Mouse (Mus musculus) C2C12 (cell line): ENCODE data around the gene Mrps18a. TPM values are rescaled to one million over a fixed set of nuclear protein-coding genes. Genes with fewer than 3 reads are reported as not detected.

Source experiments
- H3K27me3 ChIP-seq: one replicate; pipeline ENCODE4 v1.6.1; 2011; ENCODE audit not compliant: control insufficient read depth, insufficient read depth, insufficient read length
- H3K36me3 ChIP-seq: one replicate; pipeline ENCODE4 v1.6.1; 2011; ENCODE audit not compliant: control insufficient read depth, insufficient read depth
- H3K4me3 ChIP-seq: one replicate; pipeline ENCODE4 v1.5.1; 2011; ENCODE audit warnings: mild to moderate bottlenecking, control low read depth; ENCODE audit not compliant: poor library complexity, insufficient read depth, severe bottlenecking
- H3K79me2 ChIP-seq: one replicate; pipeline ENCODE4 v1.6.1; 2011; ENCODE audit not compliant: control insufficient read depth, insufficient read depth
- H3K79me3 ChIP-seq: one replicate; pipeline ENCODE4 v1.6.1; 2011; ENCODE audit warnings: low read depth, control low read depth
- H3ac ChIP-seq: one replicate; pipeline ENCODE3; 2011; ENCODE audit warnings: low read depth; ENCODE audit not compliant: control insufficient read depth, insufficient read length
- CEBPB ChIP-seq: IDR thresholded peaks from one replicate; pipeline ENCODE4 v1.6.1; 2011; ENCODE audit warnings: low read depth, mild to moderate bottlenecking, control low read depth, moderate library complexity
- CTCF ChIP-seq: IDR thresholded peaks from one replicate; pipeline ENCODE4 v1.5.1; 2011; ENCODE audit not compliant: control insufficient read depth, insufficient read depth, insufficient read length
- FOSL1 ChIP-seq: IDR thresholded peaks from one replicate; pipeline ENCODE4 v1.8.0; 2011; ENCODE audit warnings: mild to moderate bottlenecking, low read length; ENCODE audit not compliant: poor library complexity, insufficient read depth, severe bottlenecking
- MAX ChIP-seq: IDR thresholded peaks from one replicate; pipeline ENCODE4 v1.6.1; 2011; ENCODE audit warnings: mild to moderate bottlenecking, control low read depth
- MYOD1 ChIP-seq: IDR thresholded peaks from one replicate; pipeline ENCODE4 v1.6.1; 2011; ENCODE audit warnings: low read depth; ENCODE audit not compliant: control insufficient read depth, insufficient read length
- MYOG ChIP-seq: IDR thresholded peaks from one replicate; pipeline ENCODE4 v1.6.1; 2011; ENCODE audit not compliant: control insufficient read depth, insufficient read length; ENCODE audit errors: extremely low read depth
- USF1 ChIP-seq: IDR thresholded peaks from one replicate; pipeline ENCODE4 v1.6.1; 2011; ENCODE audit warnings: low read depth, mild to moderate bottlenecking, control low read depth, moderate library complexity
- polyA plus RNA-seq: library from polyadenylated mRNA; unstranded; fragments of >200 nt; fragmentation: generic; extraction: Trizol; gene quantifications from one replicate; pipeline ENCODE4 v1.2.1, GENCODE M21; 2012; ENCODE audit warnings: missing spikeins

Mrps18a gene
- polyA plus RNA-seq, 1 experiment = 136 TPM

DNA sequence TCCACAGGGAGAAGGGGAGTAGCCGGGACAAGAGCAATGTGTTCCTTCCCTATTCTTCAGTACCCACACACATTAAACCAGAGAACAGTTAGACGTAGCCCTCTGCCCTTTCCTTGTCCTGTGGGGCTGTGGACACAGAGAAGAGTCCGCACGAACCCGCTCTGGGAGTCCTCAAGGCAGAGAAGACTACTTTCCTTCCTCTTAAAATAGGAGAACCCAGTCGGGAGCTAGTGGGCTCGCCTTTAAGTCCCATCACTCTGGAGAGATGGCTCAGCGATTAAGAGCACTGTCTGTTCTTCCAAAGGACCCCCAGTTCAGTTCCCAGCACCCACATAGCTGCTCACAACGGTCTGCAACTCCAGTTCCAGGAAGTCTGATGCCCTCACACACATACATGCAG is 50.9 kb downstream of the Mrps18a start:
- Histone ChIP-seq H3K79me3 (peaks cover 5% of the 10 kb centered on the region), H3K79me2 (peaks cover 18% of the 10 kb centered on the region), H3ac (peak overlapping the region; percentile 63), H3K36me3 (peaks cover 20% of the 10 kb centered on the region), H3K27me3 (no peaks in the 10 kb centered on the region), H3K4me3 (peak overlapping the region; percentile 58)
- TF ChIP-seq CEBPB = no peak

DNA sequence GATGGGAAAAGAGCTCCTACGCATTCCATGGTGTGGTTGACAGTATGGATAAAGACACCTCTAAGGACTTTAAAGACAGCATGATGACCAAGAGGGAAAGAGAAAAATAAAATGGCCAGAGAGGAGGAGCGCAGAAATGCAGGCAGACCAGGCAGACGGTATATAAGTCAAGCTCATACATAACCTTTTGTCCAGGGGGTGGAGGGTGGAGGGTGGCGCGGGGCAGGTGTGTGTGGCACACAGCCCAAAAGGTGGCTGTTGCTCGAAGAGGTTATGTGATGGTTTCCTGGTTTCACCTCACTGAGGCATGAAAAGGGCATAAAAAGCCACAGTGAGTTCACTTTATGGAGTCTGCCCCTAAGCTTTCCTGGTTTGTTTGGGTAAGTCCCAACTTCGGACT is 51.8 kb downstream of the Mrps18a start:
- Histone ChIP-seq H3K79me2 (peaks cover 18% of the 10 kb centered on the region), H3K79me3 (peaks cover 5% of the 10 kb centered on the region), H3K36me3 (peaks cover 27% of the 10 kb centered on the region), H3K27me3 (no peaks in the 10 kb centered on the region), H3K4me3 (no peak overlapping the region), H3ac (no peak overlapping the region)
- TF ChIP-seq FOSL1 (no peak), CEBPB (no peak), USF1 (no peak), MYOD1 (no peak), MYOG (no peak), MAX (no peak), CTCF (no peak)

DNA sequence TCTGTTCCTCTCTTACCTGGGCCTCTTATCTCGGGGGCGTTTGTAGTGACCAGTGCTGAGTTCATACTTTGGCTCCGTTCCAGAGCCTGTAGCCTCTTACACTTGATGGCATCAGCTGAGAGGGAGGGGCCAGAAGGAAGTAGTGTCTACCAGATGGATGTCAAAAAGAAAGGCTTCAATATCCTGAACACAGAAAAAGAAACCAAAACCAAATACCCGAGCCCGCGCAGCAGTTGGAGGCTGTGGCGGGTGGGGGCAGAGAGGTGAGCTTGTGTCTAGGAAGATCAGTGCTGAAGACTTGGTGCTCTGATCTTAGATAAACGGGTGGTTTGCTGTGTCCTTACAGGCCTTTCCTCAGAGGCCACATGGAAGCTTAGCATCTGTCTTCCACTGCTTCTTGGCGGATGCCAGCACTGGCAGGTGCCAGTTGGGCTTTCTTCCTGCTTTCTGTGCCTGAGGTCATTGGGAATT is 52.2 kb downstream of the Mrps18a start:
- H3K36me3 ChIP-seq = peaks cover 32% of the 10 kb centered on the region
- TF ChIP-seq USF1 (no peak), MYOD1 (no peak), CEBPB (no peak), MAX (no peak), MYOG (no peak), CTCF (no peak), FOSL1 (no peak)

DNA sequence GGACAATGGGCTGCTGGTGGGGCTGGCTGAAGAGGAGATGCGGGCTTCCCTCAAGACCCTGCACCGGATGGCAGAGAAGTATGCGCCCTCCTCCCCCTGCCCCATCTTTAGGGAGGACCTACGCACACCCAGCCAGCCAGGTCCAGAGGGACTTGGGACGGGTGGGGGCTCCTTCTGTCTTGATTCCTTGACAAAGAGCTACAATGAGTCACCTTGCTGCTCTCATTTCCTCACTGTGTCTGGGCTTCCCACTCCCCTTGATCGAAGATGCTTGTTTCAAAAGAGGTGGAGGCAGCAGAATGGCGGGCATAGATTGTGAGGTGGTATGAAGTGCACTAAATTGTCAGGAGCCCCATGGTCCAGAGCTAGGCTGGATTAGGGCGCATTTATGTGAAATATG is 53.5 kb downstream of the Mrps18a start:
- Histone ChIP-seq H3K27me3 (no peaks in the 10 kb centered on the region), H3K4me3 (no peak overlapping the region), H3K36me3 (peaks cover 41% of the 10 kb centered on the region), H3K79me2 (peaks cover 18% of the 10 kb centered on the region), H3K79me3 (peaks cover 5% of the 10 kb centered on the region), H3ac (no peak overlapping the region)
- TF ChIP-seq CTCF (no peak), USF1 (no peak), MYOD1 (no peak), FOSL1 (no peak), MAX (no peak), CEBPB (no peak), MYOG (no peak)

More for the DNA sequence above, 52.2 kb downstream of the Mrps18a start:
- no peaks in the 10 kb centered on the region for H3K27me3 ChIP-seq
- peaks cover 5% of the 10 kb centered on the region for H3K79me3 ChIP-seq
- no peak overlapping the region for H3ac ChIP-seq
- H3K4me3 ChIP-seq = no peak overlapping the region
- H3K79me2 ChIP-seq = peaks cover 18% of the 10 kb centered on the region

GRCm38 (mm10) chr17:46164791-46165190 is 54.0 kb downstream of the Mrps18a start:
- H3K79me2 ChIP-seq = peaks cover 18% of the 10 kb centered on the region
- H3K36me3 ChIP-seq = peaks cover 46% of the 10 kb centered on the region
- no peaks in the 10 kb centered on the region for H3K27me3 ChIP-seq
- H3K4me3 ChIP-seq = no peak overlapping the region
- TF ChIP-seq MYOG (no peak), CTCF (no peak), MYOD1 (no peak), CEBPB (no peak), USF1 (no peak), MAX (no peak), FOSL1 (no peak)
- H3ac ChIP-seq = no peak overlapping the region
- H3K79me3 ChIP-seq = peaks cover 5% of the 10 kb centered on the region

- Histone ChIP-seq H3K36me3 (peaks cover 53% of the 10 kb centered on the region), H3K79me3 (peaks cover 5% of the 10 kb centered on the region), H3K4me3 (no peak overlapping the region), H3ac (no peak overlapping the region), H3K79me2 (peaks cover 18% of the 10 kb centered on the region), H3K27me3 (no peaks in the 10 kb centered on the region)
- TF ChIP-seq FOSL1 = no peak
- no peak for TF ChIP-seq CTCF
- TF ChIP-seq MAX = no peak
- no peak for TF ChIP-seq CEBPB
- TF ChIP-seq MYOG = no peak
- TF ChIP-seq USF1 = no peak
- TF ChIP-seq MYOD1 = no peak
Observed at GRCm38 (mm10) chr17:46165460-46165859, 54.7 kb downstream of the Mrps18a start.
